22 mouse cellular contexts compared by ENCODE assay signal in the genomic region with DNA sequence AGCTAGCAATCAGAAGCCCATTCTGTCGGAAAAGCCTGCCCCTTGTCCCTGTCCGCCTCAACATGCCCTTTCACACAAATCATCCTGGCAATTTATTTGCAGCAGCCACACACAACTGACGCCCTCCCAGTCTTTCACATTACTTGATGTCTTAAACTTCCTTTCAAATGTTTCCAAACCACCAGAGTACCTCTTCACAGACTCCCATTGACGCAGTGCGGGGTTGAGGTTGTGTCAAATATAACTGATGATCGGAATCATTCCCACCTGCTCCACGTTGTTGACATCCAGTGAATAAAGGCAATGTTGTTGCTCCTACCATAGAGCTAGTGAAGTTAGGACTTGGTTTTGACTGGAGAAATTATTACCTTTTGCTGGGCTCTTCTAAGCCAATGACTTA.
"Had no signal": no experiment of that assay in that cellular context is flagged by ENCODE, and none has a peak within 500 bp of the region (broad histone marks: within the 10 kb centered on the region; RNA-seq: fewer than 3 reads in every experiment).

No protein-coding gene starts in this region.

- H3K27me3 ChIP-seq: intestine, embryonic 15.5 days; limb, embryonic 13.5 days; liver, embryonic 12.5 days; liver, embryonic 15.5 days; midbrain, embryonic 12.5 days; midbrain, embryonic 15.5 days; neural tube, embryonic 12.5 days; neural tube, embryonic 15.5 days had no signal

- H3K36me3 ChIP-seq: intestine, embryonic 15.5 days; limb, embryonic 13.5 days; liver, embryonic 12.5 days; liver, embryonic 15.5 days; midbrain, embryonic 12.5 days; midbrain, embryonic 15.5 days; neural tube, embryonic 12.5 days; neural tube, embryonic 15.5 days had no signal

- DNase-seq: kidney, adult 11 months; kidney, adult 8-10 months; kidney, postnatal 36 days; layer of hippocampus, adult 9-11 months; liver; lung, adult 18-20 months; right cerebral cortex, adult 18-20 months; right cerebral cortex, postnatal 14 days; right cerebral cortex, postnatal 4 days; thymus, adult 2 months; thymus, postnatal 14 days; thymus, postnatal 4 days had no signal

- H3K27ac ChIP-seq: intestine, embryonic 15.5 days; liver, embryonic 12.5 days; liver, embryonic 15.5 days; macrophage; midbrain, embryonic 12.5 days; midbrain, embryonic 15.5 days; neural tube, embryonic 12.5 days; stomach, postnatal 0 days had no signal

- H3K9me3 ChIP-seq: intestine, embryonic 15.5 days; limb, embryonic 13.5 days; liver, embryonic 12.5 days; liver, embryonic 15.5 days; midbrain, embryonic 12.5 days; midbrain, embryonic 15.5 days; neural tube, embryonic 12.5 days; neural tube, embryonic 15.5 days had no signal

- H3K4me2 ChIP-seq: intestine, embryonic 15.5 days; limb, embryonic 13.5 days; liver, embryonic 12.5 days; liver, embryonic 15.5 days; midbrain, embryonic 12.5 days; midbrain, embryonic 15.5 days; neural tube, embryonic 12.5 days; neural tube, embryonic 15.5 days had no signal

- H3K4me3 ChIP-seq: intestine, embryonic 15.5 days; limb, embryonic 13.5 days; liver, embryonic 12.5 days; liver, embryonic 15.5 days; midbrain, embryonic 12.5 days; midbrain, embryonic 15.5 days; neural tube, embryonic 12.5 days; neural tube, embryonic 15.5 days had no signal

- ATAC-seq: intestine, embryonic 15.5 days; liver, embryonic 12.5 days; midbrain, embryonic 15.5 days had no signal

- H3K4me1 ChIP-seq: intestine, embryonic 15.5 days; liver, embryonic 12.5 days; liver, embryonic 15.5 days; midbrain, embryonic 12.5 days; midbrain, embryonic 15.5 days; neural tube, embryonic 12.5 days had no signal

- H3K9ac ChIP-seq: intestine, embryonic 15.5 days; limb, embryonic 13.5 days; liver, embryonic 12.5 days; liver, embryonic 15.5 days; midbrain, embryonic 12.5 days; midbrain, embryonic 15.5 days; neural tube, embryonic 12.5 days; neural tube, embryonic 15.5 days had no signal
